Mouse (Mus musculus) liver, postnatal 0 days (tissue): ENCODE data around the gene Ccdc189.

ENCODE experiments used
- CTCF ChIP-seq: sonication (generic); IDR thresholded peaks from 2 replicates; pipeline ENCODE4 v1.5.1; 2016; ENCODE audit warnings: antibody characterized with exemption, low read depth
- EP300 ChIP-seq: IDR thresholded peaks from 2 replicates; pipeline ENCODE4 v1.6.1; 2016; ENCODE audit warnings: antibody characterized with exemption, low read depth, mild to moderate bottlenecking

DNA sequence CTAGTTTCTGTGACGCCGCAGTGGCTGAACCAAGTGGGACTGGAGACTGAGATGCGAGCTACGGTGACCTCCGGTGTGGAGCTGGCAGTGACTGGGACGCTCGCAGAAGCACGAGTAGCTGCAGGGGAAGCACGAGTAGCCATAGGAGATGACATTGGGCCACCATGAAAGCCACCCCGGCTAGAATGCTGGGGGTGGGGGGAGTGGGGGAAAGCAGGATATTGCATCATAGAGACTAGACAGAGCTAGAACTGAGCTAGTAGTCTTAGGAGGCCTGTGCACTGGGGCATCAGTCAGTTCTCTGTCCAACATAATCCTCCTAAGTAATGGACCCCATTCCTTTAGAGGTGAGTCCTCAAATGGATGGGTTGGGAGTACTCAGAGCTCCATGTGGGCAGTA lies 15.9 kb upstream of the Ccdc189 start:
- TF ChIP-seq CTCF (no peak), EP300 (no peak)
